Mouse (Mus musculus) urinary bladder, postnatal 10 days (tissue): ENCODE measurements around the gene Mtfp1.
"Not testable (repeated sequence)": the region's sequence is repeated elsewhere in the genome, so short reads cannot be mapped to it uniquely, and the experiment has no call there.

Source experiments
- DNase-seq: peaks from one replicate; pipeline ENCODE4 v3.0.0; 2022; ENCODE audit warnings: low spot score

Mtfp1 gene

DNA sequence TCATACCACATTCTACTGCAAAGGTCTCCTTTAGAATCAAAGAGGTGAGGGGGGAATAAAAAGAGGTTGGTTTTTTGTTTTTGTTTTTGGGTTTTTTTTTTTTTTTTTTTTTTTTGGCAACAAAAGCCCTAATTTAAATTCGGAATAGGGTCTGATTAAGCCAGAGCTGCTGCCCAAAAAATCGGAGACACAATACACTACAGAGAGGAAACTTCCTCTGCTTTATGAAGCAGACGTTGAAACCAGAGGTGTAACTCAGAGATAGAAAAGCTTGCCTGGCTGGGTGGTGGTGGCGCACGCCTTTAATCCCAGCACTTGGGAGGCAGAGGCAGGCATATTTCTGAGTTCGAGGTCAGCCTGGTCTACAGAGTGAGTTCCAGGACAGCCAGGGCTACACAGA, 19.3 kb upstream of the Mtfp1 start:
- DNase-seq: not testable (repeated sequence)

GRCm38 (mm10) chr11:4113970-4114369, 18.7 kb upstream of the Mtfp1 start:
- no peak for DNase-seq

- DNase-seq: no peak
These were observed 18.3 kb upstream of the Mtfp1 start for GRCm38 (mm10) chr11:4113496-4113895.

GRCm38 (mm10) chr11:4112861-4113260, 17.6 kb upstream of the Mtfp1 start:
- DNase-seq: no peak

GRCm38 (mm10) chr11:4112033-4112432, 16.8 kb upstream of the Mtfp1 start:
- DNase-seq: no peak

DNA sequence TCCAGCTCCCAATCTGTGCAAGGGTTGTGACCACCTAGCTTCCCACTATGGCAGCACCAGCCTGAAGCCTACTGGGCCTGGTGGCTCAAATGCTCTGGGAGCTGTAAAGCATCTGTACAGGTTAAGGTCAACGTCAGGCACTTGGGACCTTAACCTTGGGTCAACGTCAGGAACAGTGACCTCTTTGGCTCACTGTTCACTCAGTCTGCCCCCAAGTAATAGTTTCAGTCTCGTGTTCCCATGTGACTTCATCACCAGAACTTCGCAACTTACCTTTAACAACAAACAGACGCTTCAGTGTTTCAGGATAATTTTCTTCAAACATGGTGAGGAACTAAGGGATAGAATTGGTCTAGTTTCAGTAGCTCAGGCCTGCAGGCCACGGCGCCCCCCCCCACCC, 13.4 kb upstream of the Mtfp1 start:
- DNase-seq: no peak

GRCm38 (mm10) chr11:4107901-4108300, 12.7 kb upstream of the Mtfp1 start:
- DNase-seq: not testable (repeated sequence)

- DNase-seq: no peak
These were observed 10.2 kb upstream of the Mtfp1 start for GRCm38 (mm10) chr11:4105444-4105843.

- no peak for DNase-seq
These were observed 9.7 kb upstream of the Mtfp1 start for GRCm38 (mm10) chr11:4104989-4105388.

- no peak for DNase-seq
These were observed 8.3 kb upstream of the Mtfp1 start for GRCm38 (mm10) chr11:4103522-4103921.

DNA sequence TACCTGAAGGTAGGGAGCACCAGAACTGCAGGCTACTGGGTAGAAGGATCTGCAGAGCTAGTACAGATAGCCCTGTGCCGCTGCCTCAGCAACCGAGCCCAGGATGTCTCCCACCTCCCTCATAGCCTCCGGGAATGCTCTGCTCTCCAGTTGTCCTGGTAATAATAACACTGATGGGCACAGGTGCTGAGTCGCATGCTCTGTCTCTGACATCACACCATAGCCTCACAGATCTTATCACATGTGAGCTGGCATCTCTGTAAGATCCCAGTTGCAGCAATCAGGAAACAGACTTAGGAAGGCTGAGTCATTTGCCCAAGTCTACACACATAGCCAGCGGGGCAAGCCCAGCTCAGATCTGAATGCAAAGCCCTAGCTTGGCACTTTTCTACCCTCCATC, 6.6 kb upstream of the Mtfp1 start:
- DNase-seq: no peak

DNA sequence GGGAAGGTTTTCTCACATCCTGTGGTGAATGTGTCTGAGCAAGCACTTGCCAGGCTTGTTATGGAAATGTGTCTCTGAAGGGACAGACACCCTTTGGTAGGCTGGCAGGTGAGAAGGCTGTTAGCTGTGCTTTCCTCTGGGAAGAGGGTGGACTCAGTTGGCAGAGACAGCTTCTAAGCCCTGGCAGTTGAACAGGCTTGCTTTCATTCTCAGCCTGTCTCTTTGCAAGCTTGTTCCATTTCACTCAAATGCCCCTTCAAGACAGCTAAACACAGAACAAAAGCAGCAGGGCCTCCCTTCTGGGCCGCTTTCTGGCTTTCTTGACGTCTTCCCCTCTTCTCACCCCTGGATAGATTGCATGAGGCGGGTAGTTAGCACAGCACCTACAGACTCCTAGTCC, 4.2 kb upstream of the Mtfp1 start:
- DNase-seq: no peak

GRCm38 (mm10) chr11:4098816-4099215, 3.6 kb upstream of the Mtfp1 start:
- DNase-seq: no peak

DNA sequence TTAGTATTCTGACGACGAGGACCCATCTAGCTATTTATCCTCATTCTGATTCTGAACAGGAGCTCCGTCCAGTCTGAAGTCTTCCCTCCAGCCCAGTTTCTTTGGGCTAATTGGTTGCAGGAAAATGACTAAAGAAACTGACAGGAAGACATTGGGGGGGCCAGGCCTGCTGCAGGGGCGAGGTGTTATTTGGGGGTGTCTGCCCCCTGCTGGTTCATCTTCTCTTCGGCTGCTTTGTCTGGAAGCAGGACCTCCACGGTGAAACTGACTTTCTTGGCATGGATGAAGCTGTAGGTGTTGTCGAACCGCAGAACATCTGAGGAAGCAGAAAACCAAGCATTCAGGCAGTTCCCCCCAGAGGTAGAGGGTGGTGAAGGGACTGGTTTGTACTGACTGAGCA, 2.9 kb upstream of the Mtfp1 start:
- no peak for DNase-seq

DNA sequence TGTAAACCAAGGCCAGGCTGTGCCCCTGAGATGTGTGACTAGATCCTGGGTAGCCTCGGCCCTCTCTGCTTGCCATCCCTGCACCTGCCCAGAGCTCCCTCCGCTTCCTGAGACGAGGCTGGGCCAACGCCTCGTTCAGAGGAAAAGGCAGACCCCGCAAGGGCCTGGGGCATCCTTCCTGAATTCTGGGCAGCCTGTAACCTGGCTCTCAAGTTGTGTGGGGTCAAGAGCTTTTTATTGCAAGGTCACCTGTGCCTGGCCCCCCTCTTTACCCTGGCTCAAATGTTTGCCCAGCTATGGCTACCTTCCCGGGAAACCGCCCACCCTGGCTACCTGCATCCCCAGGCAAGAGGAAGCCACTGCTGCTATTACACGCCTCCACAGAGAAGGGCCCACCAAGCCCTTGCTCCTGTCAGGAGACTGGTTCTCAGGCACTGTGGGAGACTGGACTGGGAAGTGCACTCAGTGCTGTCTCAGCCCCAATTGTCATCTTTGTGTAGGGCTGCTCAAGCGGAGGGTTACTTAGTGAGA, 1.9 kb upstream of the Mtfp1 start:
- DNase-seq: no peak

- DNase-seq: peak; percentile 87
These were observed 1.1 kb upstream of the Mtfp1 start for GRCm38 (mm10) chr11:4096054-4096984.

GRCm38 (mm10) chr11:4094378-4095170, 671 bp downstream of the Mtfp1 start:
- DNase-seq: no peak

DNA sequence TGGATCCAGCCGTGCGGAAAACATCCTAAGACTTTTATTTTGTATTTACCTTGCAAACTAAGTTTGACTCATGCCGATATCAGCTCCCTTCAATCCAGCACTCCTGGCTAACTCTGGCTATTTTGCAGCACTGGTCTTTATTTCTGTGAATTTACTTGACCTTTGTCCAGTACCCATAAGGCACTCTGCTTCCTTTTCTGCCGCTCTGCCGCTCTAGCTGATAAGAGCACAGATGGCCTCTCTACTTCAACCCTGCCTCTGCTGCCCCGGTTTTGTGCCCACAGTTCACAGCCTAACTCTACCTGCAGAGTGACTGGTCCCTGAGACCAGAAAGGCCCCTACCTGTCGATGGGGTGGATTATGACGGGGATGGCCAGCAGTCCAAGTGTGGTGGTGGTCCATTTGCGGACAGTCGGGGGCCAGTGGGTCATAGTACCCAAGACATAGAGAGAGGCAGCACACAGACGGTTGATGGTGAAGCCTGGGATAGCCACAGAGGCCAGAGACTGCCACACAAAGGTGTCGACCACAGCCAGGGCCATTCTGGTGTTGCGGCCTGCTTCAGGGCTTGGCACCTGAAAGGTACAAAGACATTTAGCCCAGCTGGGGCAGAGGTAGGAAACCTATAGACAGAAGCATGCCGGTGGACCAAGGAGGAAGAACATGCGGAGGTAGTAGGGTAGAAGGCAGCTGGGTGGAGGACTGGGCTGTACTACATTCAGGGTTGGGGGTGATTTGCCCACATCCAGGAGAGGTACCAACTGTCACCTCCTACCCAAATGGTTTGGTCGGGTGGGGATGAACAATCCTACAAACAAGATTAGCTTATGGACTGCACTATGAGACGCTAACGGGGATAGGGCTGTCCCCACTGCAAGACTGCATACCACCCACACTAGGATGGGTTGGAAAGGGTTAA, 1.5 kb downstream of the Mtfp1 start:
- no peak for DNase-seq

- DNase-seq: no peak
These were observed 8.0 kb downstream of the Mtfp1 start for GRCm38 (mm10) chr11:4087267-4087666.

DNA sequence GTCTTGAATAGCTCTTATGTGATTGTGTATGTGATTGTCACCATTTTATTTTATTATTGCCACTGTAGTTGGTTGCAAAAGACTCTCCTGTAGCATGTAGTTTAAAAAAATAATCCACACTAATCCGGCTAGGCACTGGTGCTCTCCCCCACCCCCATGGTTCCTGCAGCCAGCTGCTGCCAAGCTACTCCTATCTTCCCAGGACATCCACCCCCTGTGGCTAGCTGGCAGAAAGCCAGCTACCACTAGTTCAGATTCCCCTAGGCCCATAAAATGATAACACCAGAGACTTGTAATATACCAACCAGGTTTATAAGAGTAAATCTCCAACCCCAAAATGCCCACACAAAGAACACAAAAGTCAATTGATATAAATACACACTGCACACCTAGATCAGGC, 9.0 kb downstream of the Mtfp1 start:
- DNase-seq: no peak

GRCm38 (mm10) chr11:4083316-4084078, 11.7 kb downstream of the Mtfp1 start:
- no peak for DNase-seq
